Mouse (Mus musculus) intestine, embryonic 14.5 days (tissue): ENCODE data around the gene Hpse2. TPM values are rescaled to one million over a fixed set of nuclear protein-coding genes. Genes with fewer than 3 reads are reported as not detected.

Source experiments
- ATAC-seq: fragments of 200-750 bp; cut with Nextera tagmentation; replicated peaks from 2 replicates; pipeline ENCODE4 v1.8.0; 2017; ENCODE audit warnings: low read depth, moderate number of reproducible peaks, moderate TSS enrichment, moderate library complexity; ENCODE audit not compliant: low FRiP score, low TSS enrichment
- DNase-seq: peaks from one replicate; pipeline ENCODE4 v3.0.0-alpha.2; 2018; ENCODE audit warnings: low spot score
- H3K27ac ChIP-seq: fragments of 300-500 bp; sonication (generic); 2 replicates; pipeline ENCODE4 v1.5.1; 2014; ENCODE audit warnings: low read depth, mild to moderate bottlenecking, control low read depth
- H3K27me3 ChIP-seq: fragments of 300-500 bp; sonication (generic); replicated peaks from 2 replicates; pipeline ENCODE4 v1.6.1; 2014; ENCODE audit warnings: low read length, control low read depth; ENCODE audit not compliant: control insufficient read depth, insufficient read depth
- H3K36me3 ChIP-seq: fragments of 300-500 bp; sonication (generic); 2 replicates; pipeline ENCODE4 v1.6.1; 2014; ENCODE audit warnings: low read length, control low read depth; ENCODE audit not compliant: control insufficient read depth, insufficient read depth
- H3K4me1 ChIP-seq: fragments of 300-500 bp; sonication (generic); replicated peaks from 2 replicates; pipeline ENCODE4 v1.6.1; 2014; ENCODE audit warnings: low read length, control low read depth, mixed read lengths; ENCODE audit not compliant: control insufficient read depth, insufficient read depth
- H3K4me2 ChIP-seq: fragments of 300-500 bp; sonication (generic); 2 replicates; pipeline ENCODE4 v1.6.1; 2014; ENCODE audit warnings: low read length
- H3K4me3 ChIP-seq: fragments of 300-500 bp; sonication (generic); 2 replicates; pipeline ENCODE4 v1.5.1; 2014; ENCODE audit warnings: low read depth, low read length, control low read depth, mixed read lengths
- H3K9ac ChIP-seq: fragments of 300-500 bp; sonication (generic); 2 replicates; pipeline ENCODE4 v1.6.1; 2014; ENCODE audit warnings: mild to moderate bottlenecking, low read length
- H3K9me3 ChIP-seq: fragments of 300-500 bp; sonication (generic); 2 replicates; pipeline ENCODE4 v1.6.1; 2016; ENCODE audit warnings: low read length, control low read depth; ENCODE audit not compliant: control insufficient read depth
- WGBS: fragments of 180-500 bp; shearing (Covaris S2); extraction: QIAGEN DNeasy Blood & Tissue Kit; methylation state at CpG from one replicate; pipeline ENCODE4 v1.1.7; 2014; 5-methylcytosine and 5-hydroxymethylcytosine counted together
- polyA plus RNA-seq: library from polyadenylated mRNA; unstranded; fragments of >200 nt; fragmentation: Nextera tagmentation; extraction: Ambion mirVana; gene quantifications from 2 replicates; pipeline ENCODE4 v1.2.1, GENCODE M21; 2014

Gene Hpse2
- polyA plus RNA-seq: 20.3 and 24.2 TPM in 2 replicates

DNA sequence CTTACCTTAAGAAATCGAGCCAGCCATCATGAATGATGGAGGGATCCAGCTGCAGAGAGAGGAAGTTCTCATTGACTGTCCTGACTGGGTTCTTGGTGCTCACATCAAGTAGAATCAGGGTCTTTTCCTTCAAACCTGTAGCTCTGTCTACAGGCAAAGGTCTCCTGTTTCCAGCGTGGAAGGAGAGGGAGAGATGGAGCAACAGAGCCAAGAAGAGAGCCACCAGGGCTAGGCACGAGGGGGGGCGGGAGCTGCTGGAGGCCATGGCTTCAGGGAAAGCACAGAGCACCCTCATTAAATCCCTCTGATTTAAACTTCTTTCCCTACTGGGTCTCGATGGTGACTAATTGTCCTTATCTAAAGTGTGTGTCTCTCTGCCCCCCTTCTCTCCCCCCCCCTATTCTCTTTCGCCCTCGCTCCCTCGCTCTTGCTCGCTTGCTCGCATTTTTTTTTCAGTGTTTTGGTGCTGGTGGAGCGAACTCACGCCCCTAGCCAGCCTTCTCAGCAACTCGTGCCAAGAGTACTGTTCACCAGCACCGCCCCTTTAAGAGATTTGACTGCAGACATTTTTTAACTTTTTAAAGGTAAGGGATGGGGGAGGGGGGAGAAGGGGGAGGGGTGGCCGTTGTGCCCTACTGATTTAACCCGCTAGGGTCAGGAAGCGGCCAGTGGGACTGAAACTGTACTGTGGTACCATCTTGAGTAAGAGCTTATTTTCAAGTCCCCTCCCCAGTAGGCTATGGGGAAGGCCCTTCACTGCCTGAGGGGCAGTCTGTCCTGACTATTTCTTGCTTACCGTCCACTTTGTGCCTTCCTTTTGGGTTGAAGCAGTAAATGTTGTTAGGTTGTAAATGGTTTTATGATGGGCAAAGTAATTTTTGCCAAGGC, at the start of gene Hpse2:
Gene Hpse2 (minus strand): TSS at position 339 of the 888 bp plus-strand sequence.
- H3K4me2 ChIP-seq: peak within 1 kb of the TSS; percentile 55
- no peaks in the 10 kb centered on the region for H3K9me3 ChIP-seq
- peak within 1 kb of the TSS; percentile 88 for H3K27ac ChIP-seq
- peak within 1 kb of the TSS; percentile 54 for H3K4me3 ChIP-seq
- H3K4me1 ChIP-seq: no peaks in the 10 kb centered on the region
- H3K9ac ChIP-seq: peak within 1 kb of the TSS; percentile 65
- DNase-seq (peak; percentile 70), ATAC-seq (0 out of 2 replicates have a peak, but pooled peaks have one; percentile 36)
- peaks cover 49% of the 10 kb centered on the region for H3K27me3 ChIP-seq
- H3K36me3 ChIP-seq: no peaks in the 10 kb centered on the region
- 4% methylated on average over 18 of the region's 18 CpGs for WGBS

DNA sequence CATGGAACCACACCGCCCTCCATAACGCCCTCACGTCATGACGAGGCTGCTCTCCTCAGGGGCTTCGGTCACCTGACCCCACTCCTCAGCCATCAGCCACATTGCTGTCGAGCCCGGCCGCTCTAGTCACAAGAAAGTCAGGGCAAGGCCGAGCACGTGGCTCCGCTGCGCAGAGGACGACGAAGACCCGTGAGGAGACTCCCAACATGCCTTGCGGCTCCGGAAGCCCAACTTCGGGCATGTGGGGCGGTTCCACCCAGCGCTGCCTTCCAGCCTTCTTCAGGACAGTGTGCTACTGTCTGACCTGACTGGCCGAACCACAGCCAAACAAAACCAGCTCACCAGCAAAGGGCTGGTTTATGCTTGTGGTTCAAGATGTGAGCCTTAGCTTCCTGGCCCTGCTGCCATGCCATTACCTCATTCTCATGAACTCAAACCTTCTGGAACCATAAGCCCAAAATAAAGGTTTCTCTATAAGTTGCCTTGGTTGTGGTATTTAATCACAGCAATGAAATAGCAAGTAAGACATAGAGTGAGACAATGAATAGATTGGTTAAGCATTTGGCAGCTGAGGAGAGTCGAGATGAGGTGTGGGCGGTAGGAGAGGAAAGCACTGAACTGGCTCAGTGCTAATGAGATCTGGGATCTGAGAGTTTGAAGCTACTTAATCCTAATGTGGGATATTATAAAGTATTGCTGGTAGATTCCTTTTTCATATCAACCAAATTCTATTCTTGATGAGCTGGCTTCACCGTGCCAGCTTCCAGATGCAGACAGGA, 39.5 kb upstream of the Hpse2 start:
- DNase-seq (no peak), ATAC-seq (no peak)
- H3K27ac ChIP-seq: no peak overlapping the region
- no peaks in the 10 kb centered on the region for H3K9me3 ChIP-seq
- no peak overlapping the region for H3K4me2 ChIP-seq
- WGBS: 89% methylated on average over 24 of the region's 24 CpGs
- H3K4me1 ChIP-seq: no peaks in the 10 kb centered on the region
- H3K27me3 ChIP-seq: no peaks in the 10 kb centered on the region
- no peaks in the 10 kb centered on the region for H3K36me3 ChIP-seq
- no peak overlapping the region for H3K4me3 ChIP-seq
- H3K9ac ChIP-seq: no peak overlapping the region

- Histone ChIP-seq H3K27ac (no peak overlapping the region), H3K9ac (no peak overlapping the region), H3K4me2 (no peak overlapping the region), H3K9me3 (no peaks in the 10 kb centered on the region), H3K4me1 (no peaks in the 10 kb centered on the region), H3K27me3 (no peaks in the 10 kb centered on the region), H3K36me3 (no peaks in the 10 kb centered on the region), H3K4me3 (no peak overlapping the region)
- 69% methylated on average over 2 of the region's 2 CpGs for WGBS
- DNase-seq (no peak), ATAC-seq (no peak)
These were observed 35.9 kb upstream of the Hpse2 start for GRCm38 (mm10) chr19:43424082-43424481.

DNA sequence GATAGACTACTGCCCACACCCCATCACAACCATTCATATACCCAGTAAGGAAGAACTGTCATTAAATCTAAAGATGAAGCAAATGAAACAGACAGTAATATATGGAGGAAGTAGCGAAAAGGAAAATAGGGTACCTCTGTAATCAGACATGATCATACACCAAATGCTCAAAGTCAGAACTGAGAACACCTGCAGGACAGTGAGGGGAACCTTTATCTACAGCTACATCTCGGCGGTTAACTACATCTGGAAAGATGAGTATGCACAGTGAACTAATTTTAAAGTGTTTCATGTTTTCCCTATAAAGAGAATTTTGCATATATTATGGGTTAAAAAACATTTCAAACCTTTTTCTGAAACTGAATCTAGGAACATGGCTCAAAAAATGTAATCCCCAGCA, 32.4 kb upstream of the Hpse2 start:
- H3K27me3 ChIP-seq: no peaks in the 10 kb centered on the region
- 83% methylated on average over 3 of the region's 3 CpGs for WGBS

DNA sequence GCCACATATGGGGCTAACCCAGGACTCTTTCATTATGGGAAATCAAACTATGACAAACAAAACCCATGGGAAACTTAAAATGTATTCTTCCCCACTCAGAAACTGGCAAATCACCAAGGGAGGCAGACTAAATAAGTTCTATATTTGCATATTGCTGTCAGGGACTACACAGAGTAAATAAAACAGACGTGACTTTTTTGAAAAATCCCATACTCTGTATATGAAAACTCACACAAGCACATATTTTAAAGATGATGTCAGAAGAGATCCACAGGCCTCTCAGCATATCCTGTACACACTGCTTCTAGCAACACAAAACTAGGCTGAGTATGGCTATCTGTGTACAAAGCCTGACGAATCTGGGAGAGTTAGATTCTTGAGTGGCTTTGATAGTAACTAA, 27.4 kb upstream of the Hpse2 start:
- Histone ChIP-seq H3K27me3 (no peaks in the 10 kb centered on the region), H3K36me3 (no peaks in the 10 kb centered on the region), H3K4me2 (no peak overlapping the region), H3K4me3 (no peak overlapping the region), H3K9me3 (no peaks in the 10 kb centered on the region), H3K27ac (peak overlapping the region; percentile 29), H3K4me1 (no peaks in the 10 kb centered on the region), H3K9ac (no peak overlapping the region)
- ATAC-seq (no peak; the same call in 1 of the 2 replicates), DNase-seq (no peak)
- WGBS: 29% methylated on average over 2 of the region's 2 CpGs

More for the DNA sequence above, 32.4 kb upstream of the Hpse2 start:
- Histone ChIP-seq H3K4me1 (no peaks in the 10 kb centered on the region), H3K27ac (no peak overlapping the region), H3K36me3 (no peaks in the 10 kb centered on the region), H3K9ac (no peak overlapping the region), H3K4me2 (no peak overlapping the region), H3K9me3 (no peaks in the 10 kb centered on the region), H3K4me3 (no peak overlapping the region)
- DNase-seq (no peak), ATAC-seq (no peak)

DNA sequence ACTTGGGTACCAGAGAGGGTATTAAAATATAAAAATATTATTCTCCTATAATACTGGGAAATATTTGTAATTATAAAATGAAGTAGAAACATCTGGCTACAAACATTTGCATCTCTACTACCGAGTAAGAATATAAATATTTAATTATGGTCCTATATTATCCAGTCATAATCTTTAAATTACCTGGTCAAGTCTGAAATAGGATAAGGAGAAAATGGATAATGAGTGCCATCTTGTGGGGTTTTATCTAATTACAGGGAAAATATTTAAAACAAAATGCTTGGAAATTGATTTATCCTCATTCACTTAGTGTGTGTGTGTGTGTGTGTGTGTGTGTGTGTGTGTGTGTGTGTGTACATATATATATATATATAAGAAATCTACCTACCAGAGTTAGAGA, 19.0 kb upstream of the Hpse2 start:
- no peaks in the 10 kb centered on the region for H3K27me3 ChIP-seq
- no peaks in the 10 kb centered on the region for H3K36me3 ChIP-seq
- ATAC-seq: no peak
- no peak for DNase-seq
- H3K9me3 ChIP-seq: no peaks in the 10 kb centered on the region
- H3K4me3 ChIP-seq: no peak overlapping the region
- H3K27ac ChIP-seq: no peak overlapping the region
- H3K4me1 ChIP-seq: no peaks in the 10 kb centered on the region
- 10% methylated on average over 1 of the region's 1 CpGs for whole genome bisulfite sequencing
- H3K4me2 ChIP-seq: no peak overlapping the region
- no peak overlapping the region for H3K9ac ChIP-seq

DNA sequence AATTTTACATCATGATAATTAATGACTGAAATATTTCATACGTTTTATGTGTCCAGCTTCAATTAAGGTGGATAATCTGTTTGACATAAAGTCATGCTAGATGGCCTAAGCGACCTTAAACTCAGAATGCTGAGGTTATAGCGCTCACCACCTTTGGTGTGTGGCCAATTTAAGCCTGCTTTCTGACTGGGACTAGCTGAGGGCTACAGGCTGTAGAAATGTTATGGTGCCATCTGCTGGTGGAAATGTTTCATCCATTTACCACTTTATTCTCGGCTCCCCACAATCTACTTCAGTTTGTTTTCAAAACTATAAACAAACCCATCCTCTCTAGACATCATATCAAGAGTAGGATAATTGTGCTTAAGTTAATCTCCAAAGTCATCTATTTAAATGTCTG, 8.2 kb upstream of the Hpse2 start:
- Histone ChIP-seq H3K36me3 (no peaks in the 10 kb centered on the region), H3K9me3 (no peaks in the 10 kb centered on the region), H3K27ac (no peak overlapping the region), H3K4me3 (no peak overlapping the region), H3K9ac (no peak overlapping the region), H3K4me2 (no peak overlapping the region), H3K4me1 (no peaks in the 10 kb centered on the region), H3K27me3 (no peaks in the 10 kb centered on the region)
- 0 out of 2 replicates have a peak, but pooled peaks have one; percentile 36 for ATAC-seq
- peak; percentile 66 for DNase-seq
- WGBS: 4% methylated on average over 4 of the region's 4 CpGs

GRCm38 (mm10) chr19:43387071-43387770, 934 bp downstream of the Hpse2 start:
- Histone ChIP-seq H3K9ac (peak overlapping the region; percentile 65), H3K4me3 (peak overlapping the region; percentile 54), H3K36me3 (no peaks in the 10 kb centered on the region), H3K4me2 (peak overlapping the region; percentile 55), H3K4me1 (no peaks in the 10 kb centered on the region), H3K27ac (peak overlapping the region; percentile 88), H3K27me3 (peaks cover 52% of the 10 kb centered on the region), H3K9me3 (no peaks in the 10 kb centered on the region)
- WGBS: 2% methylated on average over 14 of the region's 14 CpGs
- peak; percentile 59 for DNase-seq
- ATAC-seq: no peak
